Mouse (Mus musculus): ENCODE data around the gene Rac1. TPM values are rescaled to one million over a fixed set of nuclear protein-coding genes. Genes with fewer than 3 reads are reported as not detected.
"Not testable (repeated sequence)": the region's sequence is repeated elsewhere in the genome, so short reads cannot be mapped to it uniquely, and the experiment has no call there.

The Rac1 gene
- 437 and 456 TPM in 2 replicates for polyA plus RNA-seq (2015; fragmentation: Nextera tagmentation; extraction: Ambion mirVana)

GRCm38 (mm10) chr5:143527486-143528307 lies at the start of gene Rac1:
Rac1 (minus strand) TSS chr5:143528036.
- Histone ChIP-seq H3K9ac (peak within 1 kb of the TSS; percentile 99), H3K4me3 (peak within 1 kb of the TSS; percentile 100), H3K27ac (replicated peaks) (peak within 1 kb of the TSS; percentile 97), H3K27me3 (no peaks in the 10 kb centered on the region), H3K4me2 (peak within 1 kb of the TSS; percentile 95), H3K9me3 (no peaks in the 10 kb centered on the region), H3K36me3 (no peaks in the 10 kb centered on the region), H3K4me1 (replicated peaks) (peaks cover 39% of the 10 kb centered on the region)
- under 1% methylated on average over 80 of the region's 105 CpGs for WGBS
- ATAC-seq (ENCODE audit: low read depth) = peak; percentile 96

GRCm38 (mm10) chr5:143574261-143575178 lies 46.7 kb upstream of the Rac1 start:
- no peaks in the 10 kb centered on the region for H3K27me3 ChIP-seq
- H3K36me3 ChIP-seq = no peaks in the 10 kb centered on the region
- H3K4me3 ChIP-seq = no peak overlapping the region
- no peaks in the 10 kb centered on the region for H3K4me1 ChIP-seq (replicated peaks)
- WGBS = 86% methylated on average over 19 of the region's 19 CpGs
- no peak overlapping the region for H3K9ac ChIP-seq
- ATAC-seq (ENCODE audit: low read depth) = no peak
- no peaks in the 10 kb centered on the region for H3K9me3 ChIP-seq
- no peak overlapping the region for H3K27ac ChIP-seq (replicated peaks)
- no peak overlapping the region for H3K4me2 ChIP-seq

GRCm38 (mm10) chr5:143573067-143573466 lies 45.2 kb upstream of the Rac1 start:
- Histone ChIP-seq H3K27me3 (no peaks in the 10 kb centered on the region), H3K4me3 (no peak overlapping the region), H3K4me2 (no peak overlapping the region), H3K36me3 (no peaks in the 10 kb centered on the region), H3K9me3 (no peaks in the 10 kb centered on the region), H3K27ac (replicated peaks) (no peak overlapping the region), H3K4me1 (replicated peaks) (no peaks in the 10 kb centered on the region), H3K9ac (no peak overlapping the region)
- WGBS = 95% methylated on average over 4 of the region's 4 CpGs
- ATAC-seq (ENCODE audit: low read depth) = no peak

- Histone ChIP-seq H3K27me3 (no peaks in the 10 kb centered on the region), H3K4me3 (no peak overlapping the region), H3K27ac (replicated peaks) (no peak overlapping the region), H3K36me3 (no peaks in the 10 kb centered on the region), H3K4me1 (replicated peaks) (no peaks in the 10 kb centered on the region), H3K9me3 (no peaks in the 10 kb centered on the region), H3K4me2 (no peak overlapping the region), H3K9ac (no peak overlapping the region)
- 74% methylated on average over 5 of the region's 5 CpGs for WGBS
- ATAC-seq (ENCODE audit: low read depth) = no peak
These were observed 44.4 kb upstream of the Rac1 start for GRCm38 (mm10) chr5:143572195-143572594.

GRCm38 (mm10) chr5:143567860-143568259 lies 40.0 kb upstream of the Rac1 start:
- Histone ChIP-seq H3K4me1 (replicated peaks) (no peaks in the 10 kb centered on the region), H3K9me3 (no peaks in the 10 kb centered on the region), H3K27ac (replicated peaks) (no peak overlapping the region), H3K4me2 (no peak overlapping the region), H3K4me3 (no peak overlapping the region), H3K36me3 (peaks cover 9% of the 10 kb centered on the region; the same call in 1 of the 2 replicates), H3K9ac (no peak overlapping the region), H3K27me3 (no peaks in the 10 kb centered on the region)
- ATAC-seq (ENCODE audit: low read depth) = no peak
- 26% methylated on average over 6 of the region's 6 CpGs for WGBS

GRCm38 (mm10) chr5:143567258-143567670 lies 39.4 kb upstream of the Rac1 start:
- H3K27me3 ChIP-seq = no peaks in the 10 kb centered on the region
- no peak overlapping the region for H3K4me2 ChIP-seq
- no peak overlapping the region for H3K27ac ChIP-seq (replicated peaks)
- no peaks in the 10 kb centered on the region for H3K9me3 ChIP-seq
- 85% methylated on average over 5 of the region's 5 CpGs for WGBS
- no peaks in the 10 kb centered on the region for H3K4me1 ChIP-seq (replicated peaks)
- no peak overlapping the region for H3K9ac ChIP-seq
- ATAC-seq (ENCODE audit: low read depth) = no peak
- no peak overlapping the region for H3K4me3 ChIP-seq
- peaks cover 9% of the 10 kb centered on the region; the same call in 1 of the 2 replicates for H3K36me3 ChIP-seq

GRCm38 (mm10) chr5:143566804-143567203 lies 39.0 kb upstream of the Rac1 start:
- H3K4me1 ChIP-seq (replicated peaks); H3K27me3 ChIP-seq; H3K4me3 ChIP-seq; H3K9me3 ChIP-seq; H3K27ac ChIP-seq (replicated peaks); H3K9ac ChIP-seq; H3K4me2 ChIP-seq; ATAC-seq (ENCODE audit: low read depth); H3K36me3 ChIP-seq: not testable (repeated sequence)
- WGBS = 93% methylated on average over 6 of the region's 6 CpGs

- Histone ChIP-seq H3K27me3 (no peaks in the 10 kb centered on the region), H3K27ac (replicated peaks) (no peak overlapping the region), H3K4me2 (no peak overlapping the region), H3K9me3 (no peaks in the 10 kb centered on the region), H3K9ac (no peak overlapping the region), H3K4me3 (no peak overlapping the region), H3K4me1 (replicated peaks) (no peaks in the 10 kb centered on the region; the same call in 1 of the 2 replicates), H3K36me3 (peaks cover 9% of the 10 kb centered on the region; the same call in 1 of the 2 replicates)
- no peak for ATAC-seq (ENCODE audit: low read depth)
- 78% methylated on average over 14 of the region's 14 CpGs for WGBS
These were observed 33.8 kb upstream of the Rac1 start for GRCm38 (mm10) chr5:143561544-143562185.

- no peak overlapping the region for H3K9ac ChIP-seq
- H3K9me3 ChIP-seq = no peaks in the 10 kb centered on the region
- no peaks in the 10 kb centered on the region; the same call in 1 of the 2 replicates for H3K4me1 ChIP-seq (replicated peaks)
- no peak overlapping the region for H3K4me2 ChIP-seq
- H3K4me3 ChIP-seq = no peak overlapping the region
- H3K27ac ChIP-seq (replicated peaks) = no peak overlapping the region
- H3K27me3 ChIP-seq = no peaks in the 10 kb centered on the region
- no peak for ATAC-seq (ENCODE audit: low read depth)
- 98% methylated on average over 4 of the region's 4 CpGs for WGBS
- peaks cover 9% of the 10 kb centered on the region; the same call in 1 of the 2 replicates for H3K36me3 ChIP-seq
These were observed 33.2 kb upstream of the Rac1 start for GRCm38 (mm10) chr5:143561009-143561408.

GRCm38 (mm10) chr5:143558731-143559130 lies 30.9 kb upstream of the Rac1 start:
- 94% methylated on average over 3 of the region's 3 CpGs for WGBS
- no peak overlapping the region for H3K9ac ChIP-seq
- H3K4me3 ChIP-seq = no peak overlapping the region
- no peaks in the 10 kb centered on the region for H3K27me3 ChIP-seq
- no peaks in the 10 kb centered on the region for H3K9me3 ChIP-seq
- H3K36me3 ChIP-seq = peaks cover 12% of the 10 kb centered on the region; the same call in 1 of the 2 replicates
- H3K27ac ChIP-seq (replicated peaks) = no peak overlapping the region
- no peak overlapping the region for H3K4me2 ChIP-seq
- no peak for ATAC-seq (ENCODE audit: low read depth)
- no peaks in the 10 kb centered on the region; the same call in 1 of the 2 replicates for H3K4me1 ChIP-seq (replicated peaks)

GRCm38 (mm10) chr5:143555233-143555632 lies 27.4 kb upstream of the Rac1 start:
- WGBS = 79% methylated on average over 6 of the region's 6 CpGs
- no peaks in the 10 kb centered on the region for H3K9me3 ChIP-seq
- no peaks in the 10 kb centered on the region for H3K27me3 ChIP-seq
- H3K27ac ChIP-seq (replicated peaks) = no peak overlapping the region
- no peak overlapping the region for H3K4me2 ChIP-seq
- H3K9ac ChIP-seq = no peak overlapping the region
- no peak for ATAC-seq (ENCODE audit: low read depth)
- no peak overlapping the region for H3K4me3 ChIP-seq
- peaks cover 28% of the 10 kb centered on the region for H3K4me1 ChIP-seq (replicated peaks)
- 0 out of 2 replicates have a peak, but pooled peaks cover 21% of the 10 kb centered on the region for H3K36me3 ChIP-seq

All from neural tube, embryonic 13.5 days (tissue).